Comparison of ENCODE assay signal across 8 mouse cellular contexts in the genomic region with DNA sequence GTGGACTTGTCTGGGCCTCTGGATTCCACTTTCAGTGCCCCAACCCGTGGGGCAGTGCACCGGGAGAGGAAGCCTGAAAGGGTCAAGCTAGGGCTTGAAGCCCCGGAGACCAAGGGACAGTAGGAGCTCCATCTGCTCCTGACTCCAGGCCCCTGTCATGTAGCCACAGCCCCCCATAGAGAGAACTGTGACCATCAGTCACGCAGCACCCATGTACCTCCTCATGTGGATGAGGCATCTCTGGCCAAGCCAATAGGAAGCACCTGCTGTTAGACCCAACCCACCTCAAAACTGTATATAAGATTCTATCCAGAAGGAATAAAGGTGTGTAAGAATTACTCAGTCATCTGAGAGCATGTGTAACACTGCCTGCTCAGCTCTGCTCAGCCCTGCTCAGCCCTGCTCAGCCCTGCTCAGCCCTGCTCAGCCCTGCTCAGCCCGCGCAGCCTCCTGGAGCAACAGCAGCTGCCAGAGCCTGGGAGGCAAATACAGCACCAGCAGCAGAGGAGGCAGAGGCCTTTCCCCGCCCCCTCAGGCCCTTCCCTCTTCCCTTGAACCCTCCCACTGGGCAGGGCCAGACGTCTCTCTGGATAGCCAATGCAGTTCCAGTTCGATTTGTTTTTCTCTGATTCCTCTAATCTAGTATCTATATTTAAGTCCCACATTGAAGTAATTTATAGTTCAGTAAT.
A peak's percentile ranks its signal among the peaks of the same experiment; 100 is the strongest.
DNase-seq lines count a peak whose midpoint lies in the region; ATAC-seq and TF ChIP-seq lines count a peak whose summit lies in the region.

No protein-coding gene starts in this region.

- no peaks in the 10 kb centered on the region for H3K9me3 ChIP-seq in forebrain, embryonic 11.5 days (ENCODE audit: control insufficient read depth, low read length)
- no peaks in the 10 kb centered on the region for H3K9me3 ChIP-seq in hindbrain, embryonic 16.5 days (ENCODE audit: control insufficient read depth, low read length)

- TF ChIP-seq POLR2A in liver, adult 2 months (IDR thresholded peaks at IDR 0.05; ENCODE audit: extremely low read depth, insufficient read depth, low read length) = no peak

- no peak overlapping the region for H3K27ac ChIP-seq in forebrain, embryonic 11.5 days (ENCODE audit: low read depth, low read length)
- no peak overlapping the region for H3K27ac ChIP-seq in hindbrain, embryonic 16.5 days (ENCODE audit: low read depth, low read length)
- no peak overlapping the region for H3K27ac ChIP-seq in liver, adult 2 months (replicated peaks; ENCODE audit: insufficient read depth, low read depth, low read length)

- H3K4me3 ChIP-seq in forebrain, embryonic 11.5 days (ENCODE audit: low read depth, low read length) = no peak overlapping the region
- H3K4me3 ChIP-seq in hindbrain, embryonic 16.5 days (ENCODE audit: low read length) = no peak overlapping the region
- no peak overlapping the region for H3K4me3 ChIP-seq in liver, adult 2 months (ENCODE audit: insufficient read depth, low read depth, low read length)

- H3K9ac ChIP-seq in forebrain, embryonic 11.5 days (ENCODE audit: low read length) = no peak overlapping the region
- H3K9ac ChIP-seq in hindbrain, embryonic 16.5 days (ENCODE audit: low read depth, low read length) = no peak overlapping the region
- no peak overlapping the region for H3K9ac ChIP-seq in liver, adult 2 months (ENCODE audit: low read depth, low read length)

- H3K4me2 ChIP-seq in forebrain, embryonic 11.5 days (ENCODE audit: low read depth, low read length, severe bottlenecking) = no peak overlapping the region
- H3K4me2 ChIP-seq in hindbrain, embryonic 16.5 days (ENCODE audit: low read length) = no peak overlapping the region

- TF ChIP-seq CTCF in liver, adult 2 months (IDR thresholded peaks at IDR 0.05; ENCODE audit: low read depth, low read length) = no peak

- no peaks in the 10 kb centered on the region for H3K27me3 ChIP-seq in forebrain, embryonic 11.5 days (ENCODE audit: control insufficient read depth, insufficient read depth, low read length)
- H3K27me3 ChIP-seq in hindbrain, embryonic 16.5 days (replicated peaks; ENCODE audit: control insufficient read depth, insufficient read depth, low read length) = no peaks in the 10 kb centered on the region
- H3K27me3 ChIP-seq in liver, adult 2 months (ENCODE audit: control insufficient read depth, insufficient read depth, low read length) = no peaks in the 10 kb centered on the region

- ATAC-seq in forebrain, embryonic 11.5 days (replicated peaks; ENCODE audit: low FRiP score) = peak; percentile 88
- ATAC-seq in hindbrain, embryonic 16.5 days = peak; percentile 87

- no peaks in the 10 kb centered on the region for H3K36me3 ChIP-seq in forebrain, embryonic 11.5 days (ENCODE audit: control insufficient read depth, insufficient read depth, low read length)
- no peaks in the 10 kb centered on the region for H3K36me3 ChIP-seq in hindbrain, embryonic 16.5 days (ENCODE audit: control insufficient read depth, insufficient read depth, low read length)
- H3K36me3 ChIP-seq in liver, adult 2 months (ENCODE audit: control insufficient read depth, insufficient read depth, low read length) = no peaks in the 10 kb centered on the region

- no peaks in the 10 kb centered on the region for H3K79me2 ChIP-seq in liver, adult 2 months (ENCODE audit: control insufficient read depth, insufficient read depth, low read length)

- WGBS in forebrain, embryonic 11.5 days = 37% methylated on average over 9 of the region's 9 CpGs
- WGBS in hindbrain, embryonic 16.5 days = 44% methylated on average over 9 of the region's 9 CpGs
- 37% methylated on average over 9 of the region's 9 CpGs for WGBS in liver, adult 2 months

- DNase-seq in A20 (ENCODE audit: low read depth, low spot score) (peak; percentile 37), NIH3T3 (ENCODE audit: low read depth) (peak; percentile 33)
- DNase-seq in forebrain, embryonic 11.5 days (ENCODE audit: low spot score) = peak; percentile 72
- peak; percentile 58 for DNase-seq in liver, adult 2 months (ENCODE audit: extremely low read depth, low read depth, low spot score)
- DNase-seq in neural tube, embryonic 10.5 days (ENCODE audit: extremely low spot score, low spot score) = peak; percentile 27
- DNase-seq in spleen, postnatal 14 days (ENCODE audit: low spot score in 2 of 2) = no peak
- no peak for DNase-seq in layer of hippocampus, postnatal 10 days (ENCODE audit: low spot score in 2 of 2)

- H3K4me1 ChIP-seq in forebrain, embryonic 11.5 days (replicated peaks; ENCODE audit: control insufficient read depth, insufficient read depth, low read length) = no peaks in the 10 kb centered on the region
- H3K4me1 ChIP-seq in hindbrain, embryonic 16.5 days (ENCODE audit: control insufficient read depth, insufficient read depth, low read depth, low read length) = no peaks in the 10 kb centered on the region
- no peaks in the 10 kb centered on the region for H3K4me1 ChIP-seq in liver, adult 2 months (ENCODE audit: control insufficient read depth, insufficient read depth, low read length)

Comparison
In these comparisons a context has a peak if more than half of its experiments do, and no peak if none do; other contexts are left out.
1. DNase-seq: peak in A20 (single experiment), NIH3T3 (single experiment), forebrain, embryonic 11.5 days (single experiment), liver, adult 2 months (single experiment) and neural tube, embryonic 10.5 days (single experiment); none in spleen, postnatal 14 days (0 of 2) and layer of hippocampus, postnatal 10 days (0 of 2).